9 mouse cellular contexts compared by ENCODE assay signal in the genomic region with DNA sequence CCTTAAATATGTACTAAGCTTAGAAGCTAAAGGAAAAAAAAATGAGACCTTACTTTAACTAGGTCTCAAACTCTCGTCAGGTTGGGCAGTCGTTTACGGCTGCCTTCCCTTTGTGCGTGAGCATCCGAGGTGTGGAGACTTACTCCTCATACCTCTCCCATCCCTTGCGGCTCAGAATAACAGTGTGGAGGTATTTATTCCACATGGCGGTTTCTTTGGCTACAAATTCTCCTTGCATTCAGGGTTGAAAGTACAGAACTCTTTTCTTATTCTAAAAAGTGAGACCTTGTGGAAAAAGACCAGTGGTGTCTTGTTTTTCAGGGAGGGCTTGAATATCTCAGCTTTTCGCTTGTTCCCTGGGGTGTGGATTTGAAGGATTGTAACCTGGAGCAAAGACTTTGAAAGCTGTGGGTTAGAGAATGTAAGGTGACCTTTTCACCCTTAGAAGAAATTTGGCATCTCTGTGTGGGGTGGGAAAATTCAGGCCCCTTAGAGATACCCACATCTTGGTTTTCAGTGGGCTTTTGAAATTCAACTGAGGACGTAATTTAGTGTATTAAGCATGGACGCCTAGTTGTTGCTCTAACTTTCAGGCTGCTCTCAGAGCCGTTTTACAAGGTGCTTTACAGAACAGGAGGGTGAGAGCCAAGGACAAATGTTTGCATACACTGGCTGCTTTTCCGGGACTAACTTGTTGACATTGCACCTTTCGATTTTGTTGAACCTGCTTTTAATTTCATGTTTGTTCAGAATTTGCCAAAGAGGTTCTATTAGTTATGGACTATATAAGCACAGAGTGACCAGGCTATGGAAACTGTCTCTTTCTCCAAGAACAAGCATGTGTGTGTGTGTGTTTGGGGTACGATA. TPM values are rescaled to one million over a fixed set of nuclear protein-coding genes. Genes with fewer than 3 reads are reported as not detected.
A peak's percentile ranks its signal among the peaks of the same experiment; 100 is the strongest.
DNase-seq lines count a peak whose midpoint lies in the region; ATAC-seq lines count a peak whose summit lies in the region.
"Had no signal": no experiment of that assay in that cellular context is flagged by ENCODE, and none has a peak within 500 bp of the region (broad histone marks: within the 10 kb centered on the region; RNA-seq: fewer than 3 reads in every experiment).

No protein-coding gene starts in this region.

- 50% methylated on average over 14 of the region's 14 CpGs for WGBS in kidney, embryonic 15.5 days
- WGBS in forebrain, embryonic 14.5 days, result 54% methylated on average over 14 of the region's 14 CpGs
- 74% methylated on average over 14 of the region's 14 CpGs for whole genome bisulfite sequencing in liver, embryonic 11.5 days

- no peak overlapping the region for H3K4me3 ChIP-seq in kidney, embryonic 15.5 days (replicated peaks)
- no peak overlapping the region for H3K4me3 ChIP-seq in forebrain, embryonic 14.5 days (ENCODE audit: low read depth, low read length)
- H3K4me3 ChIP-seq in liver, embryonic 11.5 days (ENCODE audit: low read depth, low read length), result no peak overlapping the region

- no peak for DNase-seq in kidney, postnatal 4 days
- DNase-seq in R1 (ENCODE audit: low read depth, low spot score) (peak; percentile 96), MN1 (ENCODE audit: low spot score) (no peak)
- no peak for DNase-seq in forebrain, embryonic 14.5 days (ENCODE audit: low spot score)
- no peak for DNase-seq in liver, embryonic 11.5 days (ENCODE audit: low spot score)
- DNase-seq in layer of hippocampus, adult 9-10 months (ENCODE audit: low spot score), result no peak
- no peak for DNase-seq in right cerebral cortex, postnatal 10 days (ENCODE audit: low spot score in 2 of 2)
- DNase-seq: gastrocnemius, postnatal 36 days had no signal

- ATAC-seq in kidney, embryonic 15.5 days (replicated peaks; ENCODE audit: low FRiP score), result no peak
- no peak for ATAC-seq in forebrain, embryonic 14.5 days
- no peak for ATAC-seq in liver, embryonic 11.5 days (replicated peaks; ENCODE audit: low FRiP score)

- peak overlapping the region; percentile 87 for H3K27ac ChIP-seq in kidney, embryonic 15.5 days
- peak overlapping the region; percentile 71; the same call in 1 of the 2 replicates for H3K27ac ChIP-seq in forebrain, embryonic 14.5 days (ENCODE audit: low read depth, low read length)
- H3K27ac ChIP-seq in liver, embryonic 11.5 days (ENCODE audit: low read depth, low read length), result peak overlapping the region; percentile 25; the same call in 1 of the 2 replicates

- H3K4me2 ChIP-seq in kidney, embryonic 15.5 days, result no peak overlapping the region
- no peak overlapping the region for H3K4me2 ChIP-seq in forebrain, embryonic 14.5 days (ENCODE audit: low read length)
- no peak overlapping the region for H3K4me2 ChIP-seq in liver, embryonic 11.5 days

- no peaks in the 10 kb centered on the region for H3K27me3 ChIP-seq in kidney, embryonic 15.5 days
- no peaks in the 10 kb centered on the region for H3K27me3 ChIP-seq in forebrain, embryonic 14.5 days (replicated peaks; ENCODE audit: control insufficient read depth, insufficient read depth, low read length)
- H3K27me3 ChIP-seq in liver, embryonic 11.5 days (replicated peaks; ENCODE audit: control insufficient read depth, insufficient read depth, low read length), result no peaks in the 10 kb centered on the region

- no peak overlapping the region for H3K9ac ChIP-seq in kidney, embryonic 15.5 days
- H3K9ac ChIP-seq in forebrain, embryonic 14.5 days (ENCODE audit: low read length), result no peak overlapping the region
- H3K9ac ChIP-seq in liver, embryonic 11.5 days (ENCODE audit: low read depth, low read length), result no peak overlapping the region

- H3K4me1 ChIP-seq in kidney, embryonic 15.5 days, result peaks cover 35% of the 10 kb centered on the region
- H3K4me1 ChIP-seq in forebrain, embryonic 14.5 days (ENCODE audit: control insufficient read depth, insufficient read depth, low read length), result peaks cover 7% of the 10 kb centered on the region; the same call in 1 of the 2 replicates
- peaks cover 14% of the 10 kb centered on the region; the same call in 1 of the 2 replicates for H3K4me1 ChIP-seq in liver, embryonic 11.5 days (replicated peaks; ENCODE audit: control insufficient read depth, insufficient read depth, low read length)

- H3K9me3 ChIP-seq in kidney, embryonic 15.5 days (replicated peaks), result no peaks in the 10 kb centered on the region
- no peaks in the 10 kb centered on the region for H3K9me3 ChIP-seq in forebrain, embryonic 14.5 days (replicated peaks; ENCODE audit: control insufficient read depth, low read length)
- no peaks in the 10 kb centered on the region for H3K9me3 ChIP-seq in liver, embryonic 11.5 days (ENCODE audit: control insufficient read depth, low read length)

- peaks cover 78% of the 10 kb centered on the region for H3K36me3 ChIP-seq in kidney, embryonic 15.5 days
- H3K36me3 ChIP-seq in forebrain, embryonic 14.5 days (ENCODE audit: control insufficient read depth, insufficient read depth, low read length), result peaks cover 30% of the 10 kb centered on the region
- H3K36me3 ChIP-seq in liver, embryonic 11.5 days (ENCODE audit: control insufficient read depth, insufficient read depth, low read length), result peaks cover 36% of the 10 kb centered on the region

RNA-seq across cellular contexts. Expression of a gene that starts 27.7 kb away (rescaled TPM):
- polyA plus RNA-seq in kidney, embryonic 15.5 days (2015; fragmentation: Nextera tagmentation; extraction: Ambion mirVana), result 7.8 and 8.2 TPM in 2 replicates
- polyA plus RNA-seq in forebrain, embryonic 14.5 days (2014; fragmentation: Nextera tagmentation; extraction: Ambion mirVana), result 0.43 and 1.4 TPM in 2 replicates
- 0.70 and 0.77 TPM in 2 replicates for polyA plus RNA-seq in liver, embryonic 11.5 days (2014; fragmentation: Nextera tagmentation; extraction: Ambion mirVana)

RNA-seq across cellular contexts. Expression of a gene that starts 28.1 kb away (rescaled TPM):
- 0.09 and 0.12 TPM in 2 replicates for polyA plus RNA-seq in kidney, embryonic 15.5 days (2015; fragmentation: Nextera tagmentation; extraction: Ambion mirVana)
- polyA plus RNA-seq in forebrain, embryonic 14.5 days (2014; fragmentation: Nextera tagmentation; extraction: Ambion mirVana), result 0.62 and 1.1 TPM in 2 replicates
- 0.17 TPM in 1 of 2 replicates, not detected in the other for polyA plus RNA-seq in liver, embryonic 11.5 days (2014; fragmentation: Nextera tagmentation; extraction: Ambion mirVana)

RNA-seq across cellular contexts. Expression of a gene that starts 54.0 kb away (rescaled TPM):
- 107 and 109 TPM in 2 replicates for polyA plus RNA-seq in kidney, embryonic 15.5 days (2015; fragmentation: Nextera tagmentation; extraction: Ambion mirVana)
- 28.3 and 30.4 TPM in 2 replicates for polyA plus RNA-seq in forebrain, embryonic 14.5 days (2014; fragmentation: Nextera tagmentation; extraction: Ambion mirVana)
- 32.1 and 42.2 TPM in 2 replicates for polyA plus RNA-seq in liver, embryonic 11.5 days (2014; fragmentation: Nextera tagmentation; extraction: Ambion mirVana)

RNA-seq across cellular contexts. Expression of a gene that starts 56.4 kb away (rescaled TPM):
- 4.0 and 4.3 TPM in 2 replicates for polyA plus RNA-seq in kidney, embryonic 15.5 days (2015; fragmentation: Nextera tagmentation; extraction: Ambion mirVana)
- 1.1 and 1.7 TPM in 2 replicates for polyA plus RNA-seq in forebrain, embryonic 14.5 days (2014; fragmentation: Nextera tagmentation; extraction: Ambion mirVana)
- polyA plus RNA-seq in liver, embryonic 11.5 days (2014; fragmentation: Nextera tagmentation; extraction: Ambion mirVana), result 2.2 and 3.5 TPM in 2 replicates

Comparison
In these comparisons a context has a peak if more than half of its experiments do, and no peak if none do; other contexts are left out.
1. H3K27ac ChIP-seq: peak in every context shown above with its lines; median percentile 87 in kidney, embryonic 15.5 days; 71 in forebrain, embryonic 14.5 days; 25 in liver, embryonic 11.5 days.